Mouse (Mus musculus) CH12.LX (cell line): ENCODE results near the gene Ccer1. TPM values are rescaled to one million over a fixed set of nuclear protein-coding genes. Genes with fewer than 3 reads are reported as not detected.
A peak's percentile ranks its signal among the peaks of the same experiment; 100 is the strongest.

ENCODE experiments used
- DNase-seq: peaks from one replicate; pipeline ENCODE4 v3.0.0-alpha.2; 2013; ENCODE audit errors: extremely low read depth
- H3K27ac ChIP-seq: 2 replicates; pipeline ENCODE4 v1.5.1; 2012; ENCODE audit warnings: low read depth, mild to moderate bottlenecking, control low read depth, moderate library complexity; ENCODE audit not compliant: insufficient read depth
- H3K27me3 ChIP-seq: replicated peaks from 2 replicates; pipeline ENCODE3; 2012; ENCODE audit warnings: inconsistent platforms
- H3K36me3 ChIP-seq, 2 experiments: replicated peaks in 1 of 2; 2 replicates each; pipeline versions ENCODE3 to v1.6.1; 2012; ENCODE audit warnings: inconsistent platforms in 1 of 2, low read length in 1 of 2, mild to moderate bottlenecking in 1 of 2, mixed read lengths in 1 of 2, moderate library complexity in 1 of 2; ENCODE audit not compliant: control insufficient read depth in 1 of 2, insufficient read depth in 1 of 2
- H3K4me1 ChIP-seq, 2 experiments: 2 replicates each; pipeline ENCODE4 v1.6.1; 2012; ENCODE audit warnings: inconsistent platforms in 1 of 2, moderate library complexity in 1 of 2; ENCODE audit not compliant: insufficient read depth in 2 of 2, control insufficient read depth in 1 of 2
- H3K4me2 ChIP-seq: 2 replicates; pipeline ENCODE4 v1.6.1; 2012; ENCODE audit warnings: low read depth, mild to moderate bottlenecking, control low read depth; ENCODE audit not compliant: poor library complexity, insufficient read depth, severe bottlenecking
- H3K4me3 ChIP-seq, 3 experiments: fragments of 150-350 bp in 1 of 3; sonication (generic) in 1 of 3; replicated peaks in 1 of 3; 2 replicates each; pipeline versions ENCODE3 to v1.5.1; 2011 to 2012; ENCODE audit warnings: low read depth in 2 of 3, low read length in 2 of 3, mild to moderate bottlenecking in 2 of 3, moderate library complexity in 2 of 3, control low read depth in 1 of 3, improper control_type of control experiment in 1 of 3, inconsistent platforms in 1 of 3, mixed read lengths in 1 of 3; ENCODE audit not compliant: poor library complexity in 1 of 3
- H3K79me2 ChIP-seq: replicated peaks from 2 replicates; pipeline ENCODE4 v1.6.1; 2012; ENCODE audit warnings: mild to moderate bottlenecking, moderate library complexity; ENCODE audit not compliant: control insufficient read depth, poor library complexity, insufficient read depth, severe bottlenecking; ENCODE audit errors: extremely low read depth
- H3K9ac ChIP-seq: 2 replicates; pipeline ENCODE4 v1.6.1; 2012; ENCODE audit warnings: low read depth, mild to moderate bottlenecking, control low read depth, moderate library complexity; ENCODE audit not compliant: insufficient read depth
- H3K9me3 ChIP-seq: replicated peaks from 2 replicates; pipeline ENCODE3; 2012; ENCODE audit warnings: low read length, inconsistent platforms, mixed read lengths
- BHLHE40 ChIP-seq: IDR thresholded peaks from 2 replicates; pipeline ENCODE4 v1.6.1; 2011; ENCODE audit warnings: mild to moderate bottlenecking, low read depth, low read length, improper control_type of control experiment
- CTCF ChIP-seq, 2 experiments: IDR thresholded peaks in 1 of 2; conservative IDR thresholded peaks in 1 of 2; 2 replicates each; pipeline ENCODE4 v1.5.1; 2011 to 2012; ENCODE audit warnings: low read depth in 2 of 2, low read length in 2 of 2, improper control_type of control experiment in 1 of 2, inconsistent platforms in 1 of 2, mild to moderate bottlenecking in 1 of 2, moderate library complexity in 1 of 2
- E2F4 ChIP-seq: IDR thresholded peaks from 2 replicates; pipeline ENCODE4 v1.6.1; 2011; ENCODE audit warnings: low read depth, low read length, improper control_type of control experiment; ENCODE audit not compliant: insufficient replicate concordance
- ELF1 ChIP-seq: IDR thresholded peaks from 2 replicates; pipeline ENCODE4 v1.6.1; 2014; ENCODE audit warnings: low read depth, mild to moderate bottlenecking, inconsistent platforms, low read length, improper control_type of control experiment
- EP300 ChIP-seq: IDR thresholded peaks from 2 replicates; pipeline ENCODE4 v1.6.1; 2011; ENCODE audit warnings: low read length, improper control_type of control experiment
- ETS1 ChIP-seq: conservative IDR thresholded peaks from 2 replicates; pipeline ENCODE4 v1.6.1; 2012; ENCODE audit warnings: low read depth, mild to moderate bottlenecking, inconsistent platforms, low read length, improper control_type of control experiment, moderate library complexity
- GABPA ChIP-seq: IDR thresholded peaks from 2 replicates; pipeline ENCODE4 v1.6.1; 2012; ENCODE audit warnings: low read depth, low read length, improper control_type of control experiment, inconsistent platforms; ENCODE audit not compliant: insufficient replicate concordance
- IRF4 ChIP-seq: IDR thresholded peaks from 2 replicates; pipeline ENCODE4 v1.6.1; 2014; ENCODE audit warnings: low read depth, mild to moderate bottlenecking, inconsistent platforms, low read length, improper control_type of control experiment
- JUN ChIP-seq: IDR thresholded peaks from 2 replicates; pipeline ENCODE4 v1.6.1; 2011; ENCODE audit warnings: low read depth, mild to moderate bottlenecking, low read length, improper control_type of control experiment, moderate library complexity; ENCODE audit not compliant: insufficient read depth
- KAT2A ChIP-seq: IDR thresholded peaks from 2 replicates; pipeline ENCODE4 v1.6.1; 2012; ENCODE audit warnings: low read length, improper control_type of control experiment, inconsistent platforms; ENCODE audit not compliant: insufficient replicate concordance
- MAFK ChIP-seq: IDR thresholded peaks from 2 replicates; pipeline ENCODE4 v1.6.1; 2011; ENCODE audit warnings: low read length, improper control_type of control experiment; ENCODE audit not compliant: insufficient replicate concordance
- MXI1 ChIP-seq: IDR thresholded peaks from 2 replicates; pipeline ENCODE4 v1.6.1; 2011; ENCODE audit warnings: mild to moderate bottlenecking, low read depth, low read length, improper control_type of control experiment
- MYC ChIP-seq: IDR thresholded peaks from 2 replicates; pipeline ENCODE4 v1.6.1; 2011; ENCODE audit warnings: low read depth, mild to moderate bottlenecking, improper control_type of control experiment, low read length
- NELFE ChIP-seq: IDR thresholded peaks from 2 replicates; pipeline ENCODE4 v1.6.1; 2011; ENCODE audit warnings: low read depth, low read length, improper control_type of control experiment
- NRF1 ChIP-seq: IDR thresholded peaks from 2 replicates; pipeline ENCODE4 v1.6.1; 2014; ENCODE audit warnings: low read depth, mild to moderate bottlenecking, inconsistent platforms, low read length, improper control_type of control experiment, moderate library complexity
- POLR2A ChIP-seq: IDR thresholded peaks from 2 replicates; pipeline ENCODE4 v1.6.1; 2011; ENCODE audit warnings: low read depth, mild to moderate bottlenecking, improper control_type of control experiment, low read length
- POLR2AphosphoS2 ChIP-seq: IDR thresholded peaks from 2 replicates; pipeline ENCODE4 v1.6.1; 2011; ENCODE audit warnings: low read depth, low read length, improper control_type of control experiment
- RCOR1 ChIP-seq: conservative IDR thresholded peaks from 2 replicates; pipeline ENCODE4 v1.6.1; 2012; ENCODE audit warnings: low read depth, mild to moderate bottlenecking, inconsistent platforms, low read length, improper control_type of control experiment
- SIN3A ChIP-seq: IDR thresholded peaks from 2 replicates; pipeline ENCODE4 v1.6.1; 2012; ENCODE audit warnings: low read length, improper control_type of control experiment, inconsistent platforms
- SMC3 ChIP-seq: IDR thresholded peaks from 2 replicates; pipeline ENCODE4 v1.6.1; 2011; ENCODE audit warnings: low read depth, low read length, improper control_type of control experiment
- TBP ChIP-seq: conservative IDR thresholded peaks from 2 replicates; pipeline ENCODE4 v1.6.1; 2011; ENCODE audit warnings: low read depth, low read length, improper control_type of control experiment
- USF1 ChIP-seq: IDR thresholded peaks from 2 replicates; pipeline ENCODE4 v1.6.1; 2014; ENCODE audit warnings: low read depth, mild to moderate bottlenecking, inconsistent platforms, low read length, improper control_type of control experiment
- USF2 ChIP-seq: conservative IDR thresholded peaks from 2 replicates; pipeline ENCODE4 v1.6.1; 2011; ENCODE audit warnings: low read depth, low read length, improper control_type of control experiment
- ZC3H11A ChIP-seq: IDR thresholded peaks from 2 replicates; pipeline ENCODE4 v1.6.1; 2012; ENCODE audit warnings: low read depth, mild to moderate bottlenecking, inconsistent platforms, low read length, improper control_type of control experiment
- ZMIZ1 ChIP-seq: IDR thresholded peaks from 2 replicates; pipeline ENCODE4 v1.6.1; 2012; ENCODE audit warnings: low read depth, mild to moderate bottlenecking, inconsistent platforms, low read length, improper control_type of control experiment
- ZNF384 ChIP-seq: IDR thresholded peaks from 2 replicates; pipeline ENCODE4 v1.6.1; 2012; ENCODE audit warnings: low read depth, low read length, improper control_type of control experiment, inconsistent platforms
- dilution Hi-C: fragments of 300-500 bp; cut with MboI; formaldehyde crosslinking; loops from 2 replicates; pipeline ENCODE4 v1.14.3; 2020; ENCODE audit warnings: low sequenced_read_pairs; ENCODE audit not compliant: extremely low pct_unique_long_range_greater_than_20kb, extremely low pct_ligation_motif_present
- in situ Hi-C: fragments of 300-500 bp; cut with MboI; formaldehyde crosslinking; loops from 3 replicates; pipeline ENCODE4 v1.14.3; 2019; ENCODE audit warnings: low sequenced_read_pairs, low pct_ligation_motif_present, low pct_unique_long_range_greater_than_20kb, mixed read lengths
- polyA plus RNA-seq: library from polyadenylated mRNA; unstranded; fragments of >175 nt; gene quantifications from 2 replicates; pipeline ENCODE4 v1.2.1, GENCODE M21; 2012; ENCODE audit warnings: low read depth; ENCODE audit not compliant: insufficient read length
- total RNA-seq, 2 experiments: library from RNA; depleted of rRNA; stranded (reverse); fragments of 300-350 nt in 1 of 2; fragments of >200 nt in 1 of 2; gene quantifications; 2 replicates each; pipeline ENCODE4 v1.2.3; 2012 to 2014

Ccer1 gene
- total and polyA plus RNA-seq, 3 experiments, result not detected

DNA sequence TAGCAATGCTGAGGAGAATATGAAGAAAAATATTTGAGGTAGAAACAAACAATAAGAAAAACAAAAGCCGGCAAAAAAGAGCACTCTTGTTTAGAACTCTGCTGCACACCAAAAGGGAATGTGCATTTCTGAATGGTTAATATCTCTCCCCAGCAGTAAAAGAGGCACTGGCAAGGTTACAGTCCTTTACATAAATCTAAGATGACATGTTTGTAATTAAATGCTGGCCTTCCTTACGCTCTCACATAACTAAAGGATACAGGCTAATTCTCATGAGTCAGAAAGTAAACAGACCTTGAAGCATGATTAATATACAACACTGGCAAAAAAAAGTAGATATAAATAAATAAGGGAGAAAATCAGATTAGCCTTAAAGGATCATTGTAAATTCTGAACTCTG, 42.5 kb upstream of the Ccer1 start (continued):
- no peak for TF ChIP-seq MXI1

DNA sequence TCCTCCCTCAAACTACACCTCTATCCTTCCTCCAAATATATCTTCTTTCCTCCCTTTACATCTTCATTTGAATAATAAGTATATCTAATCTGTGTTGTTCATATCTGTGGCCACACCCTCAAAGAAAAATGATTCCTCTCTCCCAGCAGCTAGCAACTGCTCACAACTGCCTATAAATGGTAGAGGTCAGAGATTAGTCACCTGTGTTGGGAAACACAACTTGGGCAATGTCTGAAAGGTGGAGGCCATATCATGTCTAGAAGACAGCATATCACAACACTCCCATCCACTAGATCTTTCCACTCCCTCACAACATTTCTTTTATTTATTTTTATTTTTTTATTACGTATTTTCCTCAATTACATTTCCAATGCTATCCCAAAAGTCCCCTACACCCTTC, 33.4 kb upstream of the Ccer1 start:
- no peak overlapping the region for H3K9ac ChIP-seq
- in situ Hi-C loops, result no loop called here
- no peak overlapping the region for H3K4me3 ChIP-seq
- DNase-seq, result no peak
- H3K27me3 ChIP-seq, result no peaks in the 10 kb centered on the region
- H3K9me3 ChIP-seq, result no peaks in the 10 kb centered on the region
- H3K4me1 ChIP-seq, result no peaks in the 10 kb centered on the region
- no peak for TF ChIP-seq JUN
- TF ChIP-seq USF2, result no peak
- TF ChIP-seq POLR2A, result no peak
- TF ChIP-seq IRF4, result no peak
- no peak for TF ChIP-seq ZMIZ1
- no peak for TF ChIP-seq MAFK
- TF ChIP-seq ETS1, result no peak
- TF ChIP-seq, all 38 proteins: peak for 0
- dilution Hi-C loops, result no loop called here
- Histone ChIP-seq H3K27ac (no peak overlapping the region), H3K4me2 (no peak overlapping the region), H3K36me3 (no peaks in the 10 kb centered on the region), H3K79me2 (no peaks in the 10 kb centered on the region)

DNA sequence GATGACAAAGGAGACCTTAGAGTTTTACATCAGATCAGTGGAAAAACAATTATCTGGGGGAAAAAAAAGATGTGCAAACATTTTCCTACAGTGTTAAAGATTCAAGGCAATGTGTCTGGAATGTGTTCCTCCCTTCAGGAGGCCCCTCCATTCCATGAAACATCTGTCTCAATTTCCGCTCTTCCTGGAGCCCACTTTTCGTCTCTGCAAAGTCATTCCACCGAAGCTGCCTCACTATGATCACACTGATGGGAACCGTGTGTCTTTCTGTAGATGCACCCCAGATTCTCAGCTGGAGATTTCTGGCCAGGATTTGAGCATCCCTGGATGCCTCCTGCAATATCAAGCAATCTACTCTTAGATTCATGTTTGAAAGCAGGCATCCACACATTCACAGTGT, 24.2 kb upstream of the Ccer1 start:
- dilution Hi-C loops (no loop called here), in situ Hi-C loops (no loop called here)
- Histone ChIP-seq H3K27ac (no peak overlapping the region), H3K4me2 (no peak overlapping the region), H3K4me1 (no peaks in the 10 kb centered on the region), H3K9me3 (no peaks in the 10 kb centered on the region), H3K4me3 (no peak overlapping the region), H3K27me3 (no peaks in the 10 kb centered on the region), H3K36me3 (no peaks in the 10 kb centered on the region), H3K79me2 (no peaks in the 10 kb centered on the region), H3K9ac (no peak overlapping the region)
- DNase-seq, result no peak
- TF ChIP-seq ELF1 (no peak), RCOR1 (no peak), BHLHE40 (no peak), NRF1 (no peak), E2F4 (no peak), ZMIZ1 (no peak), MXI1 (no peak)

DNA sequence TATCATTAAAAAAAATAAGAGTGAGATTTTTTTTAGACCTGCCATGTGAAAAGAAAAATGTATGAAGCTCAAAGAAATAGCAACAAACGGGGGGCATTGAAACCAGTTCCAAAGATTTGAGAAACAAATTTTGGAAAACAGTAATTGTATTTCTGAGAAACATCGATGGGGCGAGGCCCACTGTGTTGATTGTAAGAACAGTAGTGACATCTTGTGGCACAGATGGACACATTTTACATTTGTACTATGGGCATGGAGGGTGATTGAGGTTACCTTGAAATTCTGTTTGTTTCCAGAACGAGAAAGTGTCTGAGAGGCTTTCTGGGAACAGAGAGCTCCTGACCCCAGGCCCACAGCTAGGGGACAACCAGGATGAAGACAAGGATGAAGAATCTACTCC, 22.7 kb upstream of the Ccer1 start:
- H3K79me2 ChIP-seq, result no peaks in the 10 kb centered on the region
- no peaks in the 10 kb centered on the region for H3K9me3 ChIP-seq
- in situ Hi-C loops (no loop called here), dilution Hi-C loops (no loop called here)
- no peaks in the 10 kb centered on the region for H3K4me1 ChIP-seq
- no peaks in the 10 kb centered on the region for H3K27me3 ChIP-seq
- no peak overlapping the region for H3K4me3 ChIP-seq
- H3K4me2 ChIP-seq, result no peak overlapping the region; the same call in 1 of the 2 replicates
- DNase-seq, result peak; percentile 56
- no peak overlapping the region for H3K27ac ChIP-seq
- no peaks in the 10 kb centered on the region for H3K36me3 ChIP-seq
- no peak overlapping the region for H3K9ac ChIP-seq
- TF ChIP-seq CTCF (conservative IDR thresholded peaks at IDR 0.05 in 1 of 2, IDR thresholded peaks at IDR 0.05 in 1 of 2; ENCODE audit: low read depth in 2 of 2, low read length in 2 of 2) (peak in 1 of 2 experiments; percentile 88; a peak in 2 of 4 replicates), SMC3 (peak; percentile 93), ZNF384 (no peak), ZC3H11A (peak; percentile 69), RCOR1 (no peak), GABPA (no peak), NELFE (no peak), POLR2AphosphoS2 (no peak), SIN3A (no peak), MYC (no peak), EP300 (no peak), USF1 (no peak), KAT2A (no peak), MXI1 (no peak), TBP (no peak), JUN (no peak), E2F4 (no peak), NRF1 (no peak)
